Mouse (Mus musculus) midbrain, embryonic 14.5 days (tissue): Measurements from ENCODE around the gene Cbx2. TPM values are rescaled to one million over a fixed set of nuclear protein-coding genes. Genes with fewer than 3 reads are reported as not detected.

Source experiments
- ATAC-seq: fragments of 200-750 bp; cut with Nextera tagmentation; 2 replicates; pipeline ENCODE4 v1.8.0; 2017; ENCODE audit warnings: moderate number of reproducible peaks, moderate library complexity; ENCODE audit not compliant: low FRiP score, low TSS enrichment
- DNase-seq: peaks from one replicate; pipeline ENCODE4 v3.0.0-alpha.2; 2015
- H3K27ac ChIP-seq: fragments of 300-500 bp; sonication (generic); replicated peaks from 2 replicates; pipeline ENCODE4 v1.5.1; 2014; ENCODE audit warnings: mild to moderate bottlenecking, low read depth, low read length, moderate library complexity
- H3K27me3 ChIP-seq: fragments of 300-500 bp; sonication (generic); 2 replicates; pipeline ENCODE4 v1.6.1; 2014; ENCODE audit warnings: low read length, control low read depth, mixed read lengths; ENCODE audit not compliant: control insufficient read depth, insufficient read depth
- H3K36me3 ChIP-seq: fragments of 300-500 bp; sonication (generic); 2 replicates; pipeline ENCODE4 v1.6.1; 2014; ENCODE audit warnings: low read length, control low read depth; ENCODE audit not compliant: control insufficient read depth, insufficient read depth
- H3K4me1 ChIP-seq: fragments of 300-500 bp; sonication (generic); 2 replicates; pipeline ENCODE4 v1.6.1; 2014; ENCODE audit warnings: mild to moderate bottlenecking, antibody characterized with exemption, low read length, control low read depth; ENCODE audit not compliant: control insufficient read depth, insufficient read depth
- H3K4me2 ChIP-seq: fragments of 300-500 bp; sonication (generic); 2 replicates; pipeline ENCODE4 v1.6.1; 2014; ENCODE audit warnings: mild to moderate bottlenecking, low read length, moderate library complexity
- H3K4me3 ChIP-seq: fragments of 300-500 bp; sonication (generic); replicated peaks from 2 replicates; pipeline ENCODE4 v1.5.1; 2014; ENCODE audit warnings: low read depth, low read length
- H3K9ac ChIP-seq: fragments of 300-500 bp; sonication (generic); replicated peaks from 2 replicates; pipeline ENCODE4 v1.6.1; 2014; ENCODE audit warnings: mild to moderate bottlenecking, low read length, moderate library complexity
- H3K9me3 ChIP-seq: fragments of 300-500 bp; sonication (generic); 2 replicates; pipeline ENCODE4 v1.6.1; 2016; ENCODE audit warnings: low read length, control low read depth, mixed read lengths; ENCODE audit not compliant: control insufficient read depth
- WGBS: fragments of 180-500 bp; shearing (Covaris S2); extraction: QIAGEN DNeasy Blood & Tissue Kit; methylation state at CpG from one replicate; pipeline ENCODE4 v1.1.7; 2014; 5-methylcytosine and 5-hydroxymethylcytosine counted together
- polyA plus RNA-seq: library from polyadenylated mRNA; unstranded; fragments of >200 nt; fragmentation: Nextera tagmentation; extraction: Ambion mirVana; gene quantifications from 2 replicates; pipeline ENCODE4 v1.2.1, GENCODE M21; 2014

The Cbx2 gene
- polyA plus RNA-seq, 1 experiment from 2014 or later, result 20.7 TPM

- peaks cover 22% of the 10 kb centered on the region for H3K27me3 ChIP-seq
- H3K27ac ChIP-seq, result peak overlapping the region; percentile 76; the same call in 1 of the 2 replicates
- H3K9ac ChIP-seq, result no peak overlapping the region
- 74% methylated on average over 4 of the region's 4 CpGs for WGBS
- peaks cover 51% of the 10 kb centered on the region for H3K4me1 ChIP-seq
- H3K9me3 ChIP-seq, result no peaks in the 10 kb centered on the region
- peaks cover 28% of the 10 kb centered on the region for H3K36me3 ChIP-seq
- no peak for DNase-seq
- H3K4me2 ChIP-seq, result no peak overlapping the region
- H3K4me3 ChIP-seq, result no peak overlapping the region
- no peak for ATAC-seq
Measured at GRCm38 (mm10) chr11:119077755-119078154, 55.0 kb downstream of the Cbx2 start.

- Histone ChIP-seq H3K4me2 (peak overlapping the region; percentile 43), H3K4me1 (peaks cover 62% of the 10 kb centered on the region), H3K36me3 (peaks cover 28% of the 10 kb centered on the region), H3K4me3 (peak overlapping the region; percentile 15), H3K27ac (peak overlapping the region; percentile 76), H3K27me3 (peaks cover 22% of the 10 kb centered on the region), H3K9ac (peak overlapping the region; percentile 36), H3K9me3 (no peaks in the 10 kb centered on the region)
- peak; percentile 76 for ATAC-seq
- DNase-seq, result peak; percentile 83
- 4% methylated on average over 27 of the region's 27 CpGs for WGBS
Measured at GRCm38 (mm10) chr11:119078691-119079444, 56.1 kb downstream of the Cbx2 start.

DNA sequence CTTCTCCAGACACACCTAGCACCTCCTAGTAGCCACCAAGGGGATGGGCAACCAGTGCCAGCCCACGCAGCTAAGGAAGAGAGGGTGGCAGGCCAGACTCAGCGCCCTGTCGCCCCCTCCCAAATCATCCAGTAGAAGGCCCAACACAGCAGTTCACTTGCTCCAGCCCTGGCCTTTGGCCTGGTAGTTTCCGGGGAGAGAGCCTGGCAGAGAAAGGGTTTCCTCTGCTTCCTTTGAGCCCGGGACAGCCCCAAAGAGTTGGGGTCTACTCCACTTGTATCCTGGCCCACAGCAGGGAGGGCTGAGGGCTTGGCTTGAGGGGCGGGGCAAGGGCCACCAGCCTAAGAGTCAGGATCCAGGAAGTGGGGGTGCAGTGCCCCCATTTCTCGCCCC, 56.7 kb downstream of the Cbx2 start:
- WGBS, result 30% methylated on average over 7 of the region's 7 CpGs
- Histone ChIP-seq H3K27me3 (peaks cover 22% of the 10 kb centered on the region), H3K9ac (peak overlapping the region; percentile 36), H3K4me2 (peak overlapping the region; percentile 43), H3K4me1 (peaks cover 65% of the 10 kb centered on the region), H3K36me3 (peaks cover 28% of the 10 kb centered on the region), H3K27ac (peak overlapping the region; percentile 76), H3K4me3 (peak overlapping the region; percentile 15), H3K9me3 (no peaks in the 10 kb centered on the region)
- ATAC-seq (no peak), DNase-seq (no peak)

- DNase-seq, result no peak
- H3K36me3 ChIP-seq, result peaks cover 28% of the 10 kb centered on the region
- no peaks in the 10 kb centered on the region for H3K9me3 ChIP-seq
- no peak overlapping the region for H3K27ac ChIP-seq
- H3K4me2 ChIP-seq, result peak overlapping the region; percentile 99
- peak overlapping the region; percentile 29 for H3K9ac ChIP-seq
- ATAC-seq, result no peak
- peaks cover 22% of the 10 kb centered on the region for H3K27me3 ChIP-seq
- H3K4me1 ChIP-seq, result peaks cover 69% of the 10 kb centered on the region
- 29% methylated on average over 33 of the region's 33 CpGs for WGBS
- H3K4me3 ChIP-seq, result peak overlapping the region; percentile 24
Measured at GRCm38 (mm10) chr11:119080461-119081147, 57.8 kb downstream of the Cbx2 start.

Other genes starting within 250 kb of the Cbx2 start
- 31.7 and 41.9 TPM in 2 replicates for gene Rbfox3, start 111.4 kb upstream of the Cbx2 start, polyA plus RNA-seq
- gene Enpp7, start 34.8 kb upstream of the Cbx2 start, polyA plus RNA-seq, result not detected in 2 replicates
- gene Cbx8, start 18.0 kb downstream of the Cbx2 start, polyA plus RNA-seq, result 11.5 and 12.4 TPM in 2 replicates
- gene Cbx4, start 63.3 kb downstream of the Cbx2 start, polyA plus RNA-seq, result 19.0 and 19.3 TPM in 2 replicates
- 36.1 and 41.1 TPM in 2 replicates for gene Tbc1d16, start 205.5 kb downstream of the Cbx2 start, polyA plus RNA-seq
- gene Ccdc40, start 205.6 kb downstream of the Cbx2 start, polyA plus RNA-seq, result 12.2 and 13.3 TPM in 2 replicates
- 58.6 and 67.2 TPM in 2 replicates for gene Gaa, start 244.9 kb downstream of the Cbx2 start, polyA plus RNA-seq